Mouse (Mus musculus): Measurements from ENCODE around the gene Twsg1. TPM values are rescaled to one million over a fixed set of nuclear protein-coding genes. Genes with fewer than 3 reads are reported as not detected.
"Not testable (repeated sequence)": the region's sequence is repeated elsewhere in the genome, so short reads cannot be mapped to it uniquely, and the experiment has no call there.

Gene Twsg1
- 85.2 and 92.5 TPM in 2 replicates for polyA plus RNA-seq (2012; rRNA removed)

- peak; percentile 93 for DNase-seq
- TF ChIP-seq POLR2A (IDR thresholded peaks at IDR 0.05; ENCODE audit: borderline replicate concordance, extremely low read depth, low read depth, low read length): peak; percentile 57; the same call in 1 of the 2 replicates
- peak; percentile 38 for TF ChIP-seq CTCF (IDR thresholded peaks at IDR 0.05; ENCODE audit: insufficient read depth, low read length)
- Histone ChIP-seq H3K4me1 (ENCODE audit: control insufficient read depth, insufficient read depth, low read length) (peaks cover 8% of the 10 kb centered on the region), H3K4me3 (replicated peaks; ENCODE audit: extremely low read depth, low read depth, low read length) (peak within 1 kb of the TSS; percentile 75)
- under 1% methylated on average over 87 of the region's 87 CpGs for WGBS
Measured at GRCm38 (mm10) chr17:65950622-65951404, at the start of gene Twsg1. Gene Twsg1 (minus strand): TSS chr17:65951226.

- DNase-seq: no peak
- TF ChIP-seq CTCF (IDR thresholded peaks at IDR 0.05; ENCODE audit: insufficient read depth, low read length): no peak
- TF ChIP-seq POLR2A (IDR thresholded peaks at IDR 0.05; ENCODE audit: borderline replicate concordance, extremely low read depth, low read depth, low read length): no peak
- H3K4me3 ChIP-seq (replicated peaks; ENCODE audit: extremely low read depth, low read depth, low read length): no peak overlapping the region
- WGBS: 84% methylated on average over 3 of the region's 3 CpGs
- H3K4me1 ChIP-seq (ENCODE audit: control insufficient read depth, insufficient read depth, low read length): no peaks in the 10 kb centered on the region
Measured at GRCm38 (mm10) chr17:65988151-65988820, 37.3 kb upstream of the Twsg1 start.

- not testable (repeated sequence) for H3K4me3 ChIP-seq (replicated peaks; ENCODE audit: extremely low read depth, low read depth, low read length); DNase-seq; H3K4me1 ChIP-seq (ENCODE audit: control insufficient read depth, insufficient read depth, low read length)
Measured at GRCm38 (mm10) chr17:65976720-65977119, 25.7 kb upstream of the Twsg1 start.

- WGBS: 65% methylated on average over 11 of the region's 11 CpGs
Measured at GRCm38 (mm10) chr17:65967751-65968150, 16.7 kb upstream of the Twsg1 start.

GRCm38 (mm10) chr17:65962263-65962662 lies 11.2 kb upstream of the Twsg1 start:
- 86% methylated on average over 2 of the region's 2 CpGs for WGBS
- Histone ChIP-seq H3K4me1 (ENCODE audit: control insufficient read depth, insufficient read depth, low read length) (peaks cover 5% of the 10 kb centered on the region), H3K4me3 (replicated peaks; ENCODE audit: extremely low read depth, low read depth, low read length) (no peak overlapping the region)
- TF ChIP-seq CTCF (IDR thresholded peaks at IDR 0.05; ENCODE audit: insufficient read depth, low read length): no peak
- no peak for TF ChIP-seq POLR2A (IDR thresholded peaks at IDR 0.05; ENCODE audit: borderline replicate concordance, extremely low read depth, low read depth, low read length)
- no peak for DNase-seq

More at GRCm38 (mm10) chr17:65967751-65968150, 16.7 kb upstream of the Twsg1 start:
- Histone ChIP-seq H3K4me1 (ENCODE audit: control insufficient read depth, insufficient read depth, low read length) (no peaks in the 10 kb centered on the region), H3K4me3 (replicated peaks; ENCODE audit: extremely low read depth, low read depth, low read length) (no peak overlapping the region)
- DNase-seq: no peak
- TF ChIP-seq POLR2A (IDR thresholded peaks at IDR 0.05; ENCODE audit: borderline replicate concordance, extremely low read depth, low read depth, low read length): no peak
- TF ChIP-seq CTCF (IDR thresholded peaks at IDR 0.05; ENCODE audit: insufficient read depth, low read length): no peak

- Histone ChIP-seq H3K4me3 (replicated peaks; ENCODE audit: extremely low read depth, low read depth, low read length) (no peak overlapping the region), H3K4me1 (ENCODE audit: control insufficient read depth, insufficient read depth, low read length) (peaks cover 5% of the 10 kb centered on the region)
- DNase-seq: no peak
- TF ChIP-seq POLR2A (IDR thresholded peaks at IDR 0.05; ENCODE audit: borderline replicate concordance, extremely low read depth, low read depth, low read length) (no peak), CTCF (IDR thresholded peaks at IDR 0.05; ENCODE audit: insufficient read depth, low read length) (no peak)
- WGBS: 65% methylated on average over 2 of the region's 2 CpGs
Measured at GRCm38 (mm10) chr17:65961606-65962136, 10.6 kb upstream of the Twsg1 start.

GRCm38 (mm10) chr17:65959011-65959410 lies 8.0 kb upstream of the Twsg1 start:
- peaks cover 5% of the 10 kb centered on the region for H3K4me1 ChIP-seq (ENCODE audit: control insufficient read depth, insufficient read depth, low read length)

GRCm38 (mm10) chr17:65958366-65958765 lies 7.3 kb upstream of the Twsg1 start:
- DNase-seq: no peak
- peaks cover 5% of the 10 kb centered on the region for H3K4me1 ChIP-seq (ENCODE audit: control insufficient read depth, insufficient read depth, low read length)
- no peak for TF ChIP-seq CTCF (IDR thresholded peaks at IDR 0.05; ENCODE audit: insufficient read depth, low read length)
- no peak for TF ChIP-seq POLR2A (IDR thresholded peaks at IDR 0.05; ENCODE audit: borderline replicate concordance, extremely low read depth, low read depth, low read length)
- WGBS: 50% methylated on average over 1 of the region's 1 CpGs
- H3K4me3 ChIP-seq (replicated peaks; ENCODE audit: extremely low read depth, low read depth, low read length): no peak overlapping the region

More at GRCm38 (mm10) chr17:65959011-65959410, 8.0 kb upstream of the Twsg1 start:
- DNase-seq: no peak
- 60% methylated on average over 3 of the region's 3 CpGs for WGBS
- no peak overlapping the region for H3K4me3 ChIP-seq (replicated peaks; ENCODE audit: extremely low read depth, low read depth, low read length)
- TF ChIP-seq CTCF (IDR thresholded peaks at IDR 0.05; ENCODE audit: insufficient read depth, low read length): no peak
- no peak for TF ChIP-seq POLR2A (IDR thresholded peaks at IDR 0.05; ENCODE audit: borderline replicate concordance, extremely low read depth, low read depth, low read length)

GRCm38 (mm10) chr17:65957782-65958325 lies 6.8 kb upstream of the Twsg1 start:
- peaks cover 5% of the 10 kb centered on the region for H3K4me1 ChIP-seq (ENCODE audit: control insufficient read depth, insufficient read depth, low read length)
- no peak for DNase-seq
- TF ChIP-seq POLR2A (IDR thresholded peaks at IDR 0.05; ENCODE audit: borderline replicate concordance, extremely low read depth, low read depth, low read length): no peak
- TF ChIP-seq CTCF (IDR thresholded peaks at IDR 0.05; ENCODE audit: insufficient read depth, low read length): no peak
- 70% methylated on average over 8 of the region's 8 CpGs for whole genome bisulfite sequencing
- no peak overlapping the region for H3K4me3 ChIP-seq (replicated peaks; ENCODE audit: extremely low read depth, low read depth, low read length)

Measured in lung, adult 2 months (tissue).